Comparison of ENCODE assay signal across 12 mouse cellular contexts in genomic region chr19:10279668-10280067, GRCm38 (mm10). TPM values are rescaled to one million over a fixed set of nuclear protein-coding genes. Genes with fewer than 3 reads are reported as not detected.
A peak's percentile ranks its signal among the peaks of the same experiment; 100 is the strongest.
DNase-seq lines count a peak whose midpoint lies in the region; ATAC-seq lines count a peak whose summit lies in the region.
"Had no signal": no experiment of that assay in that cellular context is flagged by ENCODE, and none has a peak within 500 bp of the region (broad histone marks: within the 10 kb centered on the region; RNA-seq: fewer than 3 reads in every experiment).

No protein-coding gene starts in this region.

- H3K9ac ChIP-seq in intestine, embryonic 16.5 days (ENCODE audit: low read depth, low read length) = 0 out of 2 replicates have a peak overlapping the region, but pooled peaks have one; percentile 46
- H3K9ac ChIP-seq in intestine, embryonic 15.5 days = no peak overlapping the region
- H3K9ac ChIP-seq: embryonic facial prominence, embryonic 12.5 days had no signal

- 74% methylated on average over 9 of the region's 9 CpGs for WGBS in intestine, embryonic 16.5 days
- WGBS in intestine, embryonic 15.5 days = 74% methylated on average over 9 of the region's 9 CpGs

- no peak overlapping the region for H3K4me3 ChIP-seq in intestine, embryonic 16.5 days (ENCODE audit: low read length)
- no peak overlapping the region for H3K4me3 ChIP-seq in intestine, embryonic 15.5 days (replicated peaks)
- H3K4me3 ChIP-seq: embryonic facial prominence, embryonic 12.5 days had no signal

- peak; percentile 63 for DNase-seq in adipocyte (ENCODE audit: low spot score)
- peak; percentile 50 to 55 for DNase-seq in heart, postnatal 14 days
- DNase-seq in ovary, adult 18-20 months (ENCODE audit: low spot score) = no peak
- DNase-seq in spleen, postnatal 14 days (ENCODE audit: low spot score in 2 of 2) = no peak
- DNase-seq in kidney, postnatal 36 days = no peak
- DNase-seq: cerebellum, adult 11-12 months; kidney, postnatal 14 days; right cerebral cortex, postnatal 14 days had no signal

- no peaks in the 10 kb centered on the region for H3K27me3 ChIP-seq in intestine, embryonic 16.5 days (replicated peaks; ENCODE audit: control insufficient read depth, insufficient read depth, low read length)
- no peaks in the 10 kb centered on the region for H3K27me3 ChIP-seq in intestine, embryonic 15.5 days (replicated peaks)

- no peaks in the 10 kb centered on the region for H3K9me3 ChIP-seq in intestine, embryonic 16.5 days (ENCODE audit: control insufficient read depth, low read length)
- H3K9me3 ChIP-seq in intestine, embryonic 15.5 days = no peaks in the 10 kb centered on the region
- H3K9me3 ChIP-seq: embryonic facial prominence, embryonic 12.5 days had no signal

- H3K27ac ChIP-seq in intestine, embryonic 16.5 days (ENCODE audit: low read length) = peak overlapping the region; percentile 99; the same call in 1 of the 2 replicates
- no peak overlapping the region for H3K27ac ChIP-seq in intestine, embryonic 15.5 days
- H3K27ac ChIP-seq: embryonic facial prominence, embryonic 12.5 days had no signal

- ATAC-seq in intestine, embryonic 16.5 days = no peak
- no peak for ATAC-seq in intestine, embryonic 15.5 days
- peak; percentile 87 for ATAC-seq in monocyte, adult 5-6 weeks (replicated peaks; ENCODE audit: insufficient number of reproducible peaks, low FRiP score, low TSS enrichment, poor library complexity, severe bottlenecking)

- H3K4me2 ChIP-seq in intestine, embryonic 16.5 days (ENCODE audit: low read depth, low read length) = no peak overlapping the region
- H3K4me2 ChIP-seq in intestine, embryonic 15.5 days (replicated peaks) = no peak overlapping the region
- H3K4me2 ChIP-seq: embryonic facial prominence, embryonic 12.5 days had no signal

- no peaks in the 10 kb centered on the region for H3K36me3 ChIP-seq in intestine, embryonic 16.5 days (ENCODE audit: control insufficient read depth, insufficient read depth, low read length)
- no peaks in the 10 kb centered on the region for H3K36me3 ChIP-seq in intestine, embryonic 15.5 days
- H3K36me3 ChIP-seq: embryonic facial prominence, embryonic 12.5 days had no signal

- intact Hi-C loops in heart, postnatal 14 days (cut with DNase I) = no loop called here

- H3K4me1 ChIP-seq in intestine, embryonic 16.5 days (ENCODE audit: control insufficient read depth, insufficient read depth, low read length) = peaks cover 32% of the 10 kb centered on the region
- peaks cover 54% of the 10 kb centered on the region for H3K4me1 ChIP-seq in intestine, embryonic 15.5 days (replicated peaks)

RNA-seq across cellular contexts. Expression of gene Dagla, which starts 25.0 kb away (rescaled TPM):
- 2.6 and 3.2 TPM in 2 replicates for polyA plus RNA-seq in intestine, embryonic 16.5 days (2015; fragmentation: Nextera tagmentation; extraction: Ambion mirVana)
- 3.5 and 3.6 TPM in 2 replicates for polyA plus RNA-seq in intestine, embryonic 15.5 days (2015; fragmentation: Nextera tagmentation; extraction: Ambion mirVana)
- 1 to 10 TPM; 3.0 to 3.5 TPM for total RNA-seq in heart, postnatal 14 days (2021)
- total RNA-seq in monocyte, adult 5-6 weeks (2017) = 0.39 to 0.43 TPM in 2 of 3 replicates, not detected in the other

RNA-seq across cellular contexts. Expression of gene Myrf, which starts 39.1 kb away (rescaled TPM):
- 9.9 and 10.1 TPM in 2 replicates for polyA plus RNA-seq in intestine, embryonic 16.5 days (2015; fragmentation: Nextera tagmentation; extraction: Ambion mirVana)
- 12.0 and 14.4 TPM in 2 replicates for polyA plus RNA-seq in intestine, embryonic 15.5 days (2015; fragmentation: Nextera tagmentation; extraction: Ambion mirVana)
- total RNA-seq in heart, postnatal 14 days (2021) = 1 to 10 TPM; 7.6 to 7.7 TPM
- 0.10 to 2.3 TPM in 2 of 3 replicates, not detected in the other for total RNA-seq in monocyte, adult 5-6 weeks (2017)

Comparison
In these comparisons a context has a peak if more than half of its experiments do, and no peak if none do; other contexts are left out.
1. DNase-seq: peak in adipocyte (single experiment) and heart, postnatal 14 days (2 of 2); none in ovary, adult 18-20 months (single experiment), spleen, postnatal 14 days (0 of 2) and kidney, postnatal 36 days (0 of 2).